Mouse (Mus musculus) CH12.LX (cell line): ENCODE measurements around the gene Daxx.

Experiments used
- CTCF ChIP-seq, 2 experiments: IDR thresholded peaks in 1 of 2; conservative IDR thresholded peaks in 1 of 2; 2 replicates each; pipeline ENCODE4 v1.5.1; 2011 to 2012; ENCODE audit warnings: low read depth in 2 of 2, low read length in 2 of 2, improper control_type of control experiment in 1 of 2, inconsistent platforms in 1 of 2, mild to moderate bottlenecking in 1 of 2, moderate library complexity in 1 of 2
- EP300 ChIP-seq: IDR thresholded peaks from 2 replicates; pipeline ENCODE4 v1.6.1; 2011; ENCODE audit warnings: low read length, improper control_type of control experiment
- NRF1 ChIP-seq: IDR thresholded peaks from 2 replicates; pipeline ENCODE4 v1.6.1; 2014; ENCODE audit warnings: low read depth, mild to moderate bottlenecking, inconsistent platforms, low read length, improper control_type of control experiment, moderate library complexity
- POLR2A ChIP-seq: IDR thresholded peaks from 2 replicates; pipeline ENCODE4 v1.6.1; 2011; ENCODE audit warnings: low read depth, mild to moderate bottlenecking, improper control_type of control experiment, low read length
- USF1 ChIP-seq: IDR thresholded peaks from 2 replicates; pipeline ENCODE4 v1.6.1; 2014; ENCODE audit warnings: low read depth, mild to moderate bottlenecking, inconsistent platforms, low read length, improper control_type of control experiment
- ZC3H11A ChIP-seq: IDR thresholded peaks from 2 replicates; pipeline ENCODE4 v1.6.1; 2012; ENCODE audit warnings: low read depth, mild to moderate bottlenecking, inconsistent platforms, low read length, improper control_type of control experiment

DNA sequence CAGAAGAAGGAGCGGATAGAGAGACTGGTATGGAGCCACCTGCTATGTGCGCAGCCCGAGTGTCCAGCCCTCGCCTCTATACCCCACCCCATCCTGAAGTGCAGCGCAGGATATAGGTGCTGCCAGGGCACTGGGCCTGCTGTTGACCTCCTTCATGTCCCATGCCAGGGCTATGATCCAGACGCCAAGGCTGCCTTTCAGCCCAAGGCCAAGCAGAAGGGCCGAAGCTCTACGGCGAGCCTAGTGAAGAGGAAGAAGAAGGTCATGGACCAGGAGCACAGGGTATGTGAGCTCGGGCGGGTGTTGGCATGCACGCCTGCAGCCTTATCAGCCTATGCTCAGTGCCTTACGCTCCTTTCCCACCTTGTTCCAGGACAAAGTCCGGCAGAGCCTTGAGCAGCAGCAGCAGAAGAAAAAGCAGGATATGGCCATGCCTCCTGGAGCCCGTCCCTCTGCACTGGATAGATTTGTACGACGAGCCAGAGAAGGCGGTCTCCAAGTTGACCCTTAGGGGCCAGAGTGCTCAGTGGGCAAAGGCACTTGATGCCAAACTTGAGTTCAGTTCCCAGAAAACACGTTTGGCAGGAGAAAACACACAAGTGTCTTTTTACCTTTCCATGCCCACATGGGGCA, 39.8 kb downstream of the Daxx start:
- TF ChIP-seq POLR2A, result no peak
- no peak for TF ChIP-seq CTCF (conservative IDR thresholded peaks at IDR 0.05 in 1 of 2, IDR thresholded peaks at IDR 0.05 in 1 of 2; ENCODE audit: low read depth in 2 of 2, low read length in 2 of 2)
- TF ChIP-seq ZC3H11A, result no peak
- no peak for TF ChIP-seq EP300
- TF ChIP-seq NRF1, result no peak
- no peak for TF ChIP-seq USF1
